Mouse (Mus musculus): ENCODE results near the gene Zfp706. TPM values are rescaled to one million over a fixed set of nuclear protein-coding genes. Genes with fewer than 3 reads are reported as not detected.

The Zfp706 gene
- 209 TPM for polyA plus RNA-seq (2017; shearing (Covaris generic))

DNA sequence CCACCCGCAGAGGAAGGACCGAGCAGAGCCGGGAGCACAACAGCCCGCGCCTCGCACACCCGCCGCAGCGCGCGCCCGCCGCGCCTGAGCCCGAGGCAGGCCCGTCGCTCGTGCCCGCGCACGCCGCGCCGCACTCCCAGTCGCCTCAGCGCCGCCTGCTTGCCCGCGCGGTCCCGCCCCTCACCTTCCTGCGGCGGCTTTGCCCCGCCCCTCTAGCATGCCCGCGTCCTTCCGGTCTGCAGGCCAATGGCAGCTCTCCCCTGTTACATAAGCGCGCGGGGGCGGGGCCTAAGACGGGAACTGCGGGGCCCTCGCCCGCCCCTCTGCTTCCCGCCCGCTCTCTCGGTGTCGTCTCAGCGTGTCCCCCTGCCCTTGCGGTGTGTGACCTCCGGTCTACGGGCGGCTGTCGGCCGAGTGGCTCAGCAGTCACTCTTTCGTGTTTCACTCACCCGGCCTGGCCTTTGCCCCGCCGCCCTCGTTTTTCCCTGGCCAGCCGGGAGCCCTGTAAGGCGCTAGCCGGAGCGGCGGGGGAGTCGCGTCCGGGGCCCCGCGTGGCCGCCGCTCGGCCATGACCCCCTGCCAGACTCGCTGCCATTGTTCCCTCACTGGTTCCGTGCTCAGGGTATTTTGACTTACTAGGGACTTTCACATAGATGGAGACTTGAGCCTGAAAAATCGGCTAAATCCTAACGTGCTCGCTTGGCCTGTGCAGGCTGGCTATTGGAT lies at the start of gene Zfp706:
TSS of gene Zfp706 (minus strand) at position 541 of the 726 bp plus-strand sequence.

Data from effector memory CD4-positive, alpha-beta T cell, adult 7 months (primary cell).